Mouse (Mus musculus) monocyte, adult 5-6 weeks (primary cell): ENCODE data around the gene Glp2r. TPM values are rescaled to one million over a fixed set of nuclear protein-coding genes. Genes with fewer than 3 reads are reported as not detected.

Experiments used
- ATAC-seq: fragments of 153-309, 156-312 bp; replicated peaks from 2 replicates; pipeline ENCODE4 v1.8.0; 2017; ENCODE audit warnings: mild to moderate bottlenecking; ENCODE audit not compliant: low TSS enrichment, insufficient number of reproducible peaks, severe bottlenecking, poor library complexity, low FRiP score
- total RNA-seq: library from RNA; stranded (forward); fragments of 200-1000, 200-491, 200-594 nt; gene quantifications from 3 replicates; pipeline ENCODE4 v1.2.3, GENCODE M21; 2017

Gene Glp2r
- total RNA-seq, 1 experiment from 2014 or later, result not detected

- ATAC-seq, result no peak
Observed at GRCm38 (mm10) chr11:67668460-67669007, 102.4 kb downstream of the Glp2r start.

GRCm38 (mm10) chr11:67667531-67668332 is 103.2 kb downstream of the Glp2r start:
- ATAC-seq, result no peak

GRCm38 (mm10) chr11:67666129-67666528 is 104.8 kb downstream of the Glp2r start:
- no peak for ATAC-seq

- ATAC-seq, result no peak
Observed at GRCm38 (mm10) chr11:67664918-67665317, 106.0 kb downstream of the Glp2r start.

- no peak for ATAC-seq
Observed at GRCm38 (mm10) chr11:67664261-67664660, 106.7 kb downstream of the Glp2r start.

- ATAC-seq, result no peak
Observed at GRCm38 (mm10) chr11:67663437-67663836, 107.5 kb downstream of the Glp2r start.

GRCm38 (mm10) chr11:67661465-67661864 is 109.5 kb downstream of the Glp2r start:
- no peak for ATAC-seq

GRCm38 (mm10) chr11:67657685-67658382 is 113.1 kb downstream of the Glp2r start:
- ATAC-seq, result no peak

- no peak for ATAC-seq
Observed at GRCm38 (mm10) chr11:67656811-67657210, 114.1 kb downstream of the Glp2r start.

GRCm38 (mm10) chr11:67656366-67656765 is 114.6 kb downstream of the Glp2r start:
- ATAC-seq, result no peak

GRCm38 (mm10) chr11:67655236-67655959 is 115.6 kb downstream of the Glp2r start:
- no peak for ATAC-seq

GRCm38 (mm10) chr11:67654514-67654913 is 116.4 kb downstream of the Glp2r start:
- ATAC-seq, result no peak

- ATAC-seq, result no peak
Observed at GRCm38 (mm10) chr11:67653521-67654090, 117.3 kb downstream of the Glp2r start.

- ATAC-seq, result no peak
Observed at GRCm38 (mm10) chr11:67652893-67653255, 118.1 kb downstream of the Glp2r start.

- ATAC-seq, result no peak
Observed at GRCm38 (mm10) chr11:67652194-67652892, 118.6 kb downstream of the Glp2r start.

GRCm38 (mm10) chr11:67651731-67652130 is 119.2 kb downstream of the Glp2r start:
- no peak for ATAC-seq

- ATAC-seq, result no peak
Observed at GRCm38 (mm10) chr11:67649971-67650707, 120.8 kb downstream of the Glp2r start.
